Mouse (Mus musculus) brain, adult 2 months (tissue): ENCODE measurements around the gene C2cd3.

Experiments
- DNase-seq: peaks from one replicate; pipeline ENCODE4 v3.0.0; 2011; ENCODE audit warnings: low read depth, low spot score

The C2cd3 gene

DNA sequence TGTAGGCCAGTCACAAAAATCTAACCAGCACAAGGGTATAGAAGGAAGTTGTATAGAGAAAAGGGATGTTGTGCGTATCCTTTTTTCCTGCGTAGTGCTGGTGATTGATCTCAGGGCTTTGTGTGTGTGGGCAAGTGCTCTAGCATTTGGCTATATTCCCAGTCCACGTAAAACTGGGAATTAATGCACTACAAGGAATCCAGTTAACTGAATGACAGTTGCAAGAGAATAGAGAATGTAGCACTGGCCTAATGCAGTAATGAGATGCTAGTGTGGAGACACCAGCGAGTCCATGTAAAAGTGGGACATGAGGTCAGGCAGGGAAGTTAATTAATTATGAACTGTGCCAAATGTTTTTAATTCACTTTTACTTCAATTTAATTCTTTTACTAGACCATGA is 30.7 kb downstream of the C2cd3 start:
- no peak for DNase-seq

DNA sequence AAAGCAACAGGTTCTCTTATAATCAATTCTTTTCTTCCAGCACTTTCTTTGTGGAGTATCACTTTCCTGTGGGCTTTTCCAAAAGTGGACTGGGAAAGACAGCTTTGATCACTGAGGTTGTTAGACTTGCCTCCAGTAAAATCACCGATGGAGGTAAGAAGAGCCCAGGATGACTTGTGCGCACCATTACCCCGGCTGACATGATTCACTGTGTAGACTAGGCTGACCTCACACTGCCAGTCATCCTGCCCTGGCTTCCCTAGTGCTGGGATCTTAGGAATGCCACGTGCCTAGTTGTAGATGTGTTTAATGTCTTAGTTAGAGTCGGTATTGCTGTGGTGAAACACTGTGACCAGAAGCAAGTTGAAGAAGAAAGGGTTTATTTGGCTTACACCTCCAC is 35.6 kb downstream of the C2cd3 start:
- DNase-seq, result no peak

DNA sequence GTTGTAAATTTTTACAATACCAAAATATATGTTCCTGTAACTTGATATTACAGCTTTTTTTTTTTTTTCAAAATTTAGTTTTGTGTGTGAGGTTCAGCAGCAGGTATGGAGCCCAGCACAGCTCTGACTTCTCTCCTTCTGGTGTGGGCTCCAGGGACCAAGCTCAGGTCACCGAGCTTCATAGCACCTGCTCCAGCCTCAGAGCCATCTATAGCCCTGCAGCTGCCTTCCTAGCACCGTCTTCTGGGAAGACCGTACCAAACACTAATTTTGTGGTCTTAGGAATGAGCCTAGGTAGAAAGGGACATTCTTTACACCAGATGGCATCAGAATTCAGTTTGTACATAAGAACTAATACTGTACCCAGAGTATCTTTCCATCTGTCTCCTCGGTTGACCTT is 36.7 kb downstream of the C2cd3 start:
- DNase-seq, result no peak

DNA sequence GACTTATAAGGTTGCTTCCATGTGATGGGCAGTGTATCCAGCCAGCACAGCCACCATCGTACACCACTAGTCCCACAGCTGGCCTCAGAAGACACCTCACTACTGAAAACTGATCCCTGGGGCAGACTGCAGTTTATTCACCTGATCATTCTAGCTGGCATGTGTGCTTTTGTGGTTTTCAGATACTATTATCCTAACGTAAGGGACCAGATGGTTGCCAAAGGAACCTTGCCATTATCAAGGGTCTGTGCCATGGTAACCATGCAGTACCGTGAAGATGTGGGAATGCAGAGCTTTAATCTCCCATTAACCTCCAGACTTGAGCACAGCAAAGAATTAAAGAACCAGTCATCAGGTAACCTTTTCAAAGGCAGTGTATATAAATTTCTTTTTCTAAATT is 53.8 kb downstream of the C2cd3 start:
- DNase-seq, result no peak

DNA sequence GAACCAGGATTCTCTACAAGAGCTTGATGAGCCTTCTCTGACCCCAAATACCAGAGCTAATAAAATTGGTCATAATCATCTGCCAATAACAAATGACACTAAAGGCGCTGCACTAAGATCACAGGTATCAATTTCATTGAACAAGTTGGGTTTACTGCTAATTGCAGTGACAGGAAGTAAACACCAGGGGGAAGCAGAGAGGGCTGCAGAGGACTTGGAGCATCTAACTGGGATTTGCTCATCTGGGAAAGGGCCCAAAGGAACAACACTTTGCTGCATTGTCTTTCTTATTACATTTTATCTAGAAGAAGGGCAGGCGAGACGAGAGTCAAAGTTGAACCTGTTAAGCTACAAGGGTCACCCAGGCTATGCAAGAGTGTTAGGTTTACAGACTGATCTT is 57.1 kb downstream of the C2cd3 start:
- peak; percentile 73 for DNase-seq

DNA sequence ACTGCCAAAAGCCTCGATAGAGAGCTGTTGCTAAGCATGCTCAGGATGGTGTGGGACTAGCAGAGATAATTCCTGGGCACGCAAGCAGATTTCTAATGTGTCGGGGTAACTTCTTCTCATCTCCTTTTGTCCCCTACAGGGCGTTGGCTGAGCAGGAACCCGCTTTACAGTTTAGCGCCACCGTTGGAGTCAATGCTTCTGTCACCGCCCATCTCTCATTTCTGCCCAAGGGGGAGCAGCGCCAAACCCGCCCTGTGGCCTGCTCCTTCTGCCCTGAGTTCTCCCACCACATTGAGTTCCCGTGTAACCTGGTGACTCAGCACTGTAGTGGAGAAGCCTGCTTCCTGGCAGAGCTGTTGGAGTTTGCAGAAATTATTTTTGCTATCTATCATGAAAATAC is 57.9 kb downstream of the C2cd3 start:
- DNase-seq, result peak; percentile 28

DNA sequence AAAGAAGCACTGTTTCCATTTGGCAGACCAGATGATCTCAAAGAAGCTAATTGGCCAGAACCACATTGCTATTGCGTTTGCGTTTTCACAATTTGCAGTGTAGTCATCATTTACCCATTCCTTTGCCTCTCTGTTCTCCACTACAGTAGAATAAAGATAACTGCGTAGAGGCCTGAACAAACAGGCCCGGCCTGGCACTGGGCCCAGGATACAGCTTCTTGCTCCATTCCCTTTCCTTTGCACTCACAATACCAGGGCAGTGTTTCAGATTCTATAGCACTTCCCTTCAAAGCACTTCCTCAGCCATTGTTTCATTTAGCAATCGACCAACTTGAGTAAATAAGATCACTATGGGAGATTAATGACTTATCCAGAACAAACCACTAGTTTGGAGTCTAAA is 59.1 kb downstream of the C2cd3 start:
- DNase-seq, result peak; percentile 19

DNA sequence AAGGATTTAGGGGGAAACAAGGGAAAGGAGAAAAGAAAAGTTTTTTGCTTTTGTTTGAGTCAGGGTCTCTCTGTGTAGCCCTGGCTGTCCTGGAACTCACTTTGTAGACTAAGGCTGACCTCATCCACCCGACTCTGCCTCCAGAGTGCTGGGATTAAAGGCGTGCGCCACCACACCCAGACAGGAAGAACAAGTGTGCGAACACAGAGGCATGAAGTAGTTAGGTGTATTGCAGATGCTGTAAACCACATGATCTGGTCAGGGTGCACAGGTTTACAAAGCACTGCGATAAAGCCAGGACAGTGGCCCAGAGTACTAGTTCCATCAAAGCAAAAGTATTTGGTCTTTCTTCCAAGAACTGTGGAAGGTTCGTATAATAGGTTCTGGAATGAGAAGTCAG is 61.3 kb downstream of the C2cd3 start:
- no peak for DNase-seq

DNA sequence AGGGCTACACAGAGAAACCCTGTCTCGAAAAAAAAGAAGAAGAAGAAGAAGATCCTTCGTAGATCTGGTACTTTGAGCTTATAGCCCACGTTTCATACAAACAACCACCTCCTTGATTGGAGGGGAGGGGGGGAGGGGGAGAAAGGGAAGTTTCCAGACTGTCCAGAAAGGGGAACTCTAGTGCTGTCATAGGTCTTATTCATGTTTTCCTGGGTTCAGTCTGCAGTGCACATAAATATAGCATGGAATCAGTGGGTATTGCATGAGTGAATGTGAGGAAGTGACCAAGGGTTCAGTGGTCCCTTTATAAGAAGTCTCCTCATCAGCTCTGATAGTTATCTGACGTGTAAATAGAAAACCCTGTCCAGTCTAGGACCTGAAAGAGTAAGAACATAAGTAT is 71.7 kb downstream of the C2cd3 start:
- DNase-seq, result no peak

DNA sequence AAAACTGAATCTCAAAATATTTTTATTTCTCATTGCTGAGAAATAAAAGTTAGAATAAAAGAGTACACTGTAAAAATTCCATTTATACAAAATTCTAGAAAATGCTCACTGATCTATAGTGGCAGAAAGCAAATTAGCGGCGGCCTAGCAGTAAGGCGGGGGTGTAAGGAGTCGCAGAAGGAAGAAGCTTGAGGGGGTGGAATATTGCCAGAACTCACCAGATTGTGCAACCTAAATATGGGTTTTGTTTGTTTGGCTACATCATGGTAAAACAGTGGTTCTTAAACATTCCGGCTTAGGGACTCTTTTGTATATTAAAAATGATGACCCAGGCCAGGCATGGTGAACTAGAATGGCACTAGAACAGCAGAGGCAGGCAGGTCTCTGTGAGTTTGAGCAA is 74.2 kb downstream of the C2cd3 start:
- DNase-seq, result peak; percentile 79

DNA sequence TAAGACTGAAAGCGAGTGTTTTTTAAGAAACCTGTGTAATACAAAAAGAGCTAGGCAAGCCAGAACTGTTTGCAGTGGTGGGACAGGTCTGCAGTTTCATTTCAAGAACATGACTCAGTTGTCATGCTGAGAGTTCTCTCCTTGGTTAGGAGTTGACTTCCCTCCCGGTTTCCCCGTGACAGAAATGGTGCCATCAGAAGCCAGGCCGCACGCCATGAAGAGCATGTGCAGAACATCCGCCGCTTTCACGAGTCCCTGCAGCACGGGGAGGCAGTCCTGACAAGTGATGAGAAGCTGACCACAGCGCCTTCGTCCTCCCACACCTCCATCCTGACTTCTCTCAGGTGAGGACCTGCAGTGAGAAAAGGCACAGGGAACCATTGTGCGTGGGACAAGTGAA is 76.5 kb downstream of the C2cd3 start:
- no peak for DNase-seq

DNA sequence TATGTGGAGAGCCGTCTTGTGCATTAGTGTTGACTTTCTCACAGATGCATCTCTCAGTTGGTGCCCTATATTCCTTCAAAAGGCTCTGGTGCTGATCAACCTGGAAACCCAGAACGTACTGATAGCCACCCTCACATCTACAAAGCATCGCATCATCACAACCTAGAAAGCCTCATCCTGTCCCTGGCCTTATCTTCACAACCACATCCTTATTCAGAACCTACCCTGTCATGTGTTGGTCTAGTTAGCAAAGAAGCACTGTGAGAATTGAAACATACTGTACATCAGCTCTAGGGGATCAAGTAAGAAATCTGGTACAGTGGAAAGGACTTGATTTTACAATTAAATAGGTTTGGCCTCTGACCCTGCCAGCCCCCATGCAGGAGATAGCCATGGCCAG is 77.0 kb downstream of the C2cd3 start:
- DNase-seq, result no peak

DNA sequence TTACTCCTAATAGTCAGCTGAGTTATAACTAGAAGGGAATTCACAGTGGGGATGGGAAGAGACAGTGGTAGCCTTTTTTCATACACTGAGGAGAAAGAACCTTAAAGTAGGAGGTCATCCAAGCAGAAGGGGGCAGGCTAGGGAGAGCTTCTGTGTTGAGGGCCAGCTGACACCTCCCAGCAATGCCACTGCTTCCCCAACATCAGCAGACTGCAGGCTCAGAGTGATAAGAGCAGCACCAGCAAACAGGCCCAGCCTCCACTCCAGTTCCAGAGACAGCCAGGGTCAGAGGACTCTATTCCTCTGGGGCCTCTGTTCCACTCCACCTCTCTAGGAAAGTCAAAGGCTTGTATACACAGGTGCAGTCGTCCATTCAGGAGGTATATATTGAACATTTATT is 86.1 kb downstream of the C2cd3 start:
- no peak for DNase-seq

DNA sequence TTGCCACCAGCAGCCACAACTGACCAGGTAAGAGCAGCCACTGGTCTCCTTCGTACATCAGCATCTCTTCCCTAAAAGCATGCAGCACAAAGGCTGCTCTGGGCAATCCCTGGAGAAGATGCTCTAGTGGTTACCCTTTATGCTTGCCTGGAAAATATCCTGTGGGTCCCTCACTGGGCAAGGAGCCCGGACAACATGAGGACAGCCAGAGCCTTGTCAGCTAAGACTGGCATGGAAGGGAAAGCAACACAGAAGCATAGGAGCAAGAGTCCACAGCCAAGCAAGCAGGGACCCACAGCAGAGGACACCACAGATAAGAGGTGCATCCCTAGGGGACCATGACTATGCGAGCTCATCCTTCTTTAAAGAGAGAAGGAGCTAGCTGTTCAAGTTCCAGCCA is 87.8 kb downstream of the C2cd3 start:
- DNase-seq, result no peak

DNA sequence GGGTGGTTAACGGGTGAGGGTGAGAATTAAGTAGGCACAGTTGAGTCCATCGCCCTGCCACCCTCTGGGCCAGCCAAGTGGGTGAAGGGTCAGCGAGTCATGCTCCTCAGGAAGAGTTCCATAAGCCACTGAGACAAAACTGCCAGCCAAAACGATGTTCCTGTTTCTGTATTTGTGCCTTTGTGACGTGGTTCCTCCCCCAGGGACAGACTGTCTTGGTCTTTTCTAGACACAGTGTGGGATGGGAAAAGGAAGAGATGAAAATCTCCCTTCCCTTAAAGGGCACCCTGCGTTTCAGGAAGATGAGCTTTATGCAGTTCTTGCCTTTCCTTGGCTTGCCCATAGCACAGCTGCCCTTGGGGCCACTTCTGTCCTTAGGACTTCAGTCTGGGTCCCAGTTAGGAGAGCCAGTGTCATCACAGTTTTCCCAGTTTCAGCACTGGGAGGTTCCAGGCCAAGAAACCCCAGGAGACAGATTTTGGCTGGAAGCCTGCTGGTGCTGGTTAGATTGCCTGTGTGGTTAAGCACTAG is 89.7 kb downstream of the C2cd3 start:
- DNase-seq, result peak; percentile 87

DNA sequence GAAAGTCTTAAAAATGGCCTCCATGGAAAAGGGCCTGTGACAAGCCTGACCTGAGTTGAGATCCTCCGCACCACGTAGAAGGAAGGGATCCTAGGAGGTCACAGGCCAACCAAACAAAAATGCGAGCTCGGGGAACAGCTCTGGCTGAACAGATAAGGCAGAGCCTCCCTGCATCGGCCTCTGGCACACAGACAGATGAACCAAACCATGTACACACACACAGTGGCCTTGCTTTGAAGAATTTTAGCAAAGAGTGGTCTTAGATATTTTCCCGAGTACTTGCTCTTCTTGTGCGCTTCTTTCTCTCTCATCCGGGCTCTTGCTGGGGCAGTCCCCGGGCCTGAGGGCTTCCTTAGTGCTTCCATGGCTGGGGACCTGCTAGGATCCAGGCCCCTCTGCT is 91.2 kb downstream of the C2cd3 start:
- DNase-seq, result no peak

DNA sequence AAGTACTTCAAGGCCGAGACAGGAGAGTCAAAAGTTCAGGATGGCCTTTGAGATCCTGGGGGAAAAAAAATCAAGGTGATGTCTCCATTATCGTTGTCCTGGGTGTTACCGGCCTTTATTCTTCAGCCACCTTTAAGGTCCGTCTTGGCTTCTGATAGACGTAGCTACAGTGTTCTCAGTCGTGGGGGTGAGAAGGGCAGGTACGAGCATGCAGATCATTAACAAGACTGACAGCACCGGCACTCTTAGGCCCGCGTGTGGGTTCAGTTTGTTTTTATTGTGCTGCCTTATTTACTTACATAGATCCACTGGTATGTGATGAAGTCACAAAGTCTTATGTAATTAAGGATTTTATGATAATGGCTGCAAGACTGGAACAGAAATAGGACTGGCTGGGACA is 91.7 kb downstream of the C2cd3 start:
- DNase-seq, result no peak

DNA sequence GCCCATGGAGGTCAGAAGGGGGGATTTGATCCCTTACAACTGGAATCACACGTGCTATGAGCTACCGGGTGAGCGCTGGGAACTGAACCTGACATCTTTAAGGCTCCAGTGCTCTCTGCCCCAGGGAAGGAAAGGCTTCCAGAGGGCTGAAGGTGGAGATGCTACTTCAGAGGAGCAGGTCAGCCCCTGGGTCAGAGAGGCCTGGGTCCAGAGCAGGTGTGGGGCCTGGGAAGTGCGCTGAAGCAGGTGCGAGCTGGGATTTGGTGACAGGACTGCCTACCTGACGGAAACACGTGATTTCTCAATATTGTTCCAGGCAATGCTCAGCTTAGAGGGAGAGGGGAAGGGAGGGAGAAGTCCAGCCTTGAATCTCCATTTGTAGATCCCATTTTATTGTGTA is 92.2 kb downstream of the C2cd3 start:
- DNase-seq, result no peak

DNA sequence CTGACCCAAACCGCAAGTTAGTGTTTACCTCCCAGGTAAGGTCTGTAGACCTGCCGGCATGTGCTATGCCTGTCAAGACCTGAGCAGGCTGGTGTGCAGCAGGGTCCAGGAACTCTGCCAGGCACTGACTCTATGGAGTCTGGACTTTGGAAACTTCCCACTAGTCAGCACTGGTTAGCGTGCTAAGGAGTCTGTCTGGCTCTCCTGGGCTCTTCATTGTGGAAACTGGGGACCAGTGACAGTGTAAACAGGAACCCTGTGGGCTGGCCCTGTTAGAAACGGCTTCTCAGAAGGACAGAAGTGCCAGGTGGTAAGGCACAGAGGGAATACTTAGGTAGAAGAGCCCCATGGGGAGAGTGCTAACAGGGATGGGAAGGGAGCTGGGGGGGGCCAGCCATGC is 93.2 kb downstream of the C2cd3 start:
- DNase-seq, result no peak

DNA sequence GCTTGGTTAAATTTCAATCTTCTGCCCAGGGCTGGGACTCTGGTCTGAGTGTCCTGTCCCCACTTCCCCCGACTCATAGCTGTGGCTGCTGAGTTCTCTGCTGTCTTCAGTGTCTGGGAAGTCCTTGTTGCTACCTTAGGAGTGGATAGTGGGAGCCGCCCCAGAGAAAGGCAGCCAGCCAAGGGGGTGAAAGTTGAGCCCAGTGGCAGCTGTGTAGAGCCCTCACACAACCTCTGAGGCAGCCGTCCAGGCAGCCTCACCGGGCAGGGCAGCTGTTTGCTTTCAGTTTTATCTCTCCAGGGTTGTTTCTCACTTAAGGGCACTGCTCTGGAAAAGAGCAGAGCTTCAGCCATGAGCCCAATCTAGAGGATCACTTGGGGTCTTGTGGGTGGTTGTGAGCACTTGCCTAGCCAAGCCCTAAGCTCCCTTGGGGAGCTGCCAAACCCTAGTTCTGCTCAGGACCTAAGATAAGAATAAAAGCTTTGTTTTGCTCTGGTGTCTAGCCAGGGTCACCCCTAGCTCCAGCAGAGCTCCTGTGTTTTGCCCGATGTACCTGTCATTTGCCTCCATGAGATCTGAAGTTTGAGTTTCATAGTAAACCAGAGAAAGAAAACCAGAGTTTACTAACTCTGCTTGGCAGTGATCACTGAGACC is 93.8 kb downstream of the C2cd3 start:
- DNase-seq, result no peak

DNA sequence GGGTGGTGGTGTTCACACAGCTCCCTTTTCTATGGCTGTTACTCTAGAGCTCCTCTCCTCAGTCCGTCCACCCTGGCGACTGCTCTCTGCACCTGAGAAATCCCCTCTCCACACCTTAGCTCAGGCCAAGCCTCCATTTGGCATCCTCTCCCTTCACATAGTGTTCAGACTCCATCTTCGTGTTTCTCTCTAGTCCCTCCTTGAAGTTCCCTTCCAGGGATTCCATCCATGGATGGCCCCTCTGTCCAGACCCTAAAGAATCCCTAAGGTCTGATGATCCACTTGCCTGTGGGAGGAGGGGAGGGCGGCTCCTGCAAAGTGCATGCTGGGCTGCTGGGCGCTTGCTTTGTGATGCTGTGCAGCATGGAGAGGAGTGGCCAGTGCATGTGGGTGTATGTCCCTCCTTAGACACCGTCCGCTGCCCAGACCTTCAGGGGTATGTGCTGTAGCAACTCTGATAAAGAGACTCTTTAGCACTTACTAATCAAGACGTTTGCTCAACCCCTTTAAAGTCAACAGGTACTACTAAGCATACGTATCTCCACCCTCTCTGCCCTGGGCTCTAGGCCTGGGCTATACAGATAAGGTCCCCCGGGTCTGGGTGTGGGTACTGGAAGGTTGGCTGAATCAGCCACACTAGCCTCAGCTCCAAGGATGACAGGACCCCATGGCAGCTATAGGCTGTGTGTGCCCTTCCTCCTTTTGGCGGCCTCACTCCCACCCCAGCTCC is 94.9 kb downstream of the C2cd3 start:
- DNase-seq, result no peak

DNA sequence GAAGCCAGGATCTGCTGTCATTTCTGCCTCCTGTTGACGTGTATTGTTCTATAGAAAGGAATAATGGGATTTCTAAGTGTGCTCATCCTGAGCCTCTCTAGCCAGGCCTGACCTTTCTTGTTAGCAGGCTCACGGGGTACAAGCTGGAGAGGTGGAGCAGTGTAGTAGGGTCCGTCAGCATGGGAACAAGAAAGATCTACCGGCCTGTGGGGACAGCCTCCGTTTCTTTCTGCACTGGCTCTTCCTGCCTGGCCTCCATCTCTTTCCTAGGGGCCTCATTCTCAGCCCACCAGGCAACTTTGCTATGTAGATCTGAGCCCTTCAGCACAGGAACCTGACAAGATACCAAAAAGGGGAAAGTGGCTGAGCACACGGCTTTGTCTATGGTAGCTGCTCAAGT is 96.7 kb downstream of the C2cd3 start:
- DNase-seq, result no peak

DNA sequence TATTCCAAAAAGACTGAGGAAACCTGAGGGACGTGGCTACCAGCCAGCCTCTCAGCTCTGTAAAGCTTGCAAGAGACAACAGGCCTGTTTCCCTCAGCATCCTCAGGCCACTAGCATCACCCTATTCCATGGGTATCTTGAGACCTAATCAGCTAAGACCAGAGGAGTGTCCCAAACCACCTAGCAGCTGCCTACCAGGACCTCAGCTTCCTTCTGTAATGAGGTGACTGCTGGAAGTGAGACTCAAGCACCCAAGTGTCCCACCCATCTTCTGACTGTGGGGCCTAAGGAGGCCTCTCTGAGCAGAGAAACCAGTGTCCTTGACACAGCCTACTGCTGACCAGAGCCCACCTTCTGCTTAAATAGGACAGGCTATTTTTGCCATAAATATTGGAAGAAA is 97.5 kb downstream of the C2cd3 start:
- DNase-seq, result no peak
